Mouse (Mus musculus): ENCODE measurements around the gene Trim27. TPM values are rescaled to one million over a fixed set of nuclear protein-coding genes. Genes with fewer than 3 reads are reported as not detected.

The Trim27 gene
- 61.2 and 63.3 TPM in 2 replicates for polyA plus RNA-seq (2015; fragmentation: Nextera tagmentation; extraction: Ambion mirVana)

GRCm38 (mm10) chr13:21179367-21179723 lies at the start of gene Trim27:
Gene Trim27, plus strand, starts transcription at chr13:21179445.
- peaks cover 11% of the 10 kb centered on the region; the same call in 1 of the 2 replicates for H3K4me1 ChIP-seq (ENCODE audit: insufficient read depth, low read depth, low read length)
- peak within 1 kb of the TSS; percentile 83 for H3K4me2 ChIP-seq (replicated peaks; ENCODE audit: low read depth, low read length)
- H3K4me3 ChIP-seq (ENCODE audit: low read depth, low read length): peak within 1 kb of the TSS; percentile 99
- peak; percentile 32 for ATAC-seq
- H3K9me3 ChIP-seq (ENCODE audit: low read length): no peaks in the 10 kb centered on the region
- H3K27ac ChIP-seq (ENCODE audit: low read length): peak within 1 kb of the TSS; percentile 92
- DNase-seq (ENCODE audit: low spot score): no peak
- TF ChIP-seq CTCF (IDR thresholded peaks at IDR 0.05) (no peak), EP300 (IDR thresholded peaks at IDR 0.05) (no peak)
- H3K36me3 ChIP-seq (ENCODE audit: insufficient read depth, low read length): peaks cover 10% of the 10 kb centered on the region; the same call in 1 of the 2 replicates
- WGBS: 0% methylated on average over 15 of the region's 15 CpGs
- H3K27me3 ChIP-seq (replicated peaks; ENCODE audit: insufficient read depth, low read length): no peaks in the 10 kb centered on the region
- H3K9ac ChIP-seq (replicated peaks; ENCODE audit: low read depth): peak within 1 kb of the TSS; percentile 85

GRCm38 (mm10) chr13:21142421-21142820 lies 36.8 kb upstream of the Trim27 start:
- no peak overlapping the region for H3K4me2 ChIP-seq (replicated peaks; ENCODE audit: low read depth, low read length)
- H3K36me3 ChIP-seq (ENCODE audit: insufficient read depth, low read length): no peaks in the 10 kb centered on the region
- WGBS: 35% methylated on average over 8 of the region's 8 CpGs
- H3K9ac ChIP-seq (replicated peaks; ENCODE audit: low read depth): no peak overlapping the region
- H3K9me3 ChIP-seq (ENCODE audit: low read length): no peaks in the 10 kb centered on the region
- no peak overlapping the region for H3K4me3 ChIP-seq (ENCODE audit: low read depth, low read length)
- no peaks in the 10 kb centered on the region for H3K4me1 ChIP-seq (ENCODE audit: insufficient read depth, low read depth, low read length)
- TF ChIP-seq CTCF (IDR thresholded peaks at IDR 0.05): peak; percentile 44
- TF ChIP-seq EP300 (IDR thresholded peaks at IDR 0.05): no peak
- H3K27ac ChIP-seq (ENCODE audit: low read length): no peak overlapping the region
- ATAC-seq (no peak), DNase-seq (ENCODE audit: low spot score) (no peak)
- 0 out of 2 replicates have a peak, but pooled peaks cover 4% of the 10 kb centered on the region for H3K27me3 ChIP-seq (replicated peaks; ENCODE audit: insufficient read depth, low read length)

GRCm38 (mm10) chr13:21145767-21146166 lies 33.5 kb upstream of the Trim27 start, which contains the start of gene Olfr1368:
Gene Olfr1368, minus strand, starts transcription at chr13:21145867.
- TF ChIP-seq EP300 (IDR thresholded peaks at IDR 0.05): no peak
- TF ChIP-seq CTCF (IDR thresholded peaks at IDR 0.05): no peak
- 65% methylated on average over 4 of the region's 4 CpGs for WGBS
- ATAC-seq: no peak
- Histone ChIP-seq H3K9me3 (ENCODE audit: low read length) (no peaks in the 10 kb centered on the region), H3K27me3 (replicated peaks; ENCODE audit: insufficient read depth, low read length) (0 out of 2 replicates have a peak, but pooled peaks cover 4% of the 10 kb centered on the region), H3K4me3 (ENCODE audit: low read depth, low read length) (no peak within 1 kb of the TSS), H3K36me3 (ENCODE audit: insufficient read depth, low read length) (no peaks in the 10 kb centered on the region), H3K4me2 (replicated peaks; ENCODE audit: low read depth, low read length) (no peak within 1 kb of the TSS), H3K9ac (replicated peaks; ENCODE audit: low read depth) (no peak within 1 kb of the TSS), H3K4me1 (ENCODE audit: insufficient read depth, low read depth, low read length) (no peaks in the 10 kb centered on the region), H3K27ac (ENCODE audit: low read length) (no peak within 1 kb of the TSS)
- DNase-seq (ENCODE audit: low spot score): no peak

- DNase-seq (ENCODE audit: low spot score) (no peak), ATAC-seq (no peak)
- Histone ChIP-seq H3K4me1 (ENCODE audit: insufficient read depth, low read depth, low read length) (0 out of 2 replicates have a peak, but pooled peaks cover 8% of the 10 kb centered on the region), H3K4me2 (replicated peaks; ENCODE audit: low read depth, low read length) (no peak overlapping the region), H3K27ac (ENCODE audit: low read length) (no peak overlapping the region), H3K9ac (replicated peaks; ENCODE audit: low read depth) (no peak overlapping the region), H3K4me3 (ENCODE audit: low read depth, low read length) (no peak overlapping the region), H3K27me3 (replicated peaks; ENCODE audit: insufficient read depth, low read length) (no peaks in the 10 kb centered on the region), H3K36me3 (ENCODE audit: insufficient read depth, low read length) (no peaks in the 10 kb centered on the region), H3K9me3 (ENCODE audit: low read length) (no peaks in the 10 kb centered on the region)
- WGBS: 79% methylated on average over 5 of the region's 5 CpGs
- TF ChIP-seq EP300 (IDR thresholded peaks at IDR 0.05) (no peak), CTCF (IDR thresholded peaks at IDR 0.05) (no peak)
These were observed 23.4 kb upstream of the Trim27 start for GRCm38 (mm10) chr13:21155888-21156287.

- Histone ChIP-seq H3K27ac (ENCODE audit: low read length) (no peak overlapping the region), H3K36me3 (ENCODE audit: insufficient read depth, low read length) (no peaks in the 10 kb centered on the region), H3K9ac (replicated peaks; ENCODE audit: low read depth) (no peak overlapping the region), H3K4me2 (replicated peaks; ENCODE audit: low read depth, low read length) (no peak overlapping the region; the same call in 1 of the 2 replicates), H3K27me3 (replicated peaks; ENCODE audit: insufficient read depth, low read length) (no peaks in the 10 kb centered on the region), H3K4me3 (ENCODE audit: low read depth, low read length) (no peak overlapping the region), H3K4me1 (ENCODE audit: insufficient read depth, low read depth, low read length) (0 out of 2 replicates have a peak, but pooled peaks cover 8% of the 10 kb centered on the region), H3K9me3 (ENCODE audit: low read length) (no peaks in the 10 kb centered on the region)
- no peak for DNase-seq (ENCODE audit: low spot score)
- 10% methylated on average over 9 of the region's 9 CpGs for WGBS
- no peak for ATAC-seq
- TF ChIP-seq CTCF (IDR thresholded peaks at IDR 0.05) (0 out of 2 replicates have a peak, but pooled peaks have one; percentile 19), EP300 (IDR thresholded peaks at IDR 0.05) (no peak)
These were observed 21.2 kb upstream of the Trim27 start for GRCm38 (mm10) chr13:21158071-21158470.

GRCm38 (mm10) chr13:21158785-21159474 lies 20.3 kb upstream of the Trim27 start:
- Histone ChIP-seq H3K4me3 (ENCODE audit: low read depth, low read length) (peak overlapping the region; percentile 62), H3K4me1 (ENCODE audit: insufficient read depth, low read depth, low read length) (0 out of 2 replicates have a peak, but pooled peaks cover 8% of the 10 kb centered on the region), H3K9me3 (ENCODE audit: low read length) (no peaks in the 10 kb centered on the region), H3K4me2 (replicated peaks; ENCODE audit: low read depth, low read length) (peak overlapping the region; percentile 67), H3K27me3 (replicated peaks; ENCODE audit: insufficient read depth, low read length) (no peaks in the 10 kb centered on the region), H3K9ac (replicated peaks; ENCODE audit: low read depth) (0 out of 2 replicates have a peak overlapping the region, but pooled peaks have one; percentile 43), H3K36me3 (ENCODE audit: insufficient read depth, low read length) (no peaks in the 10 kb centered on the region), H3K27ac (ENCODE audit: low read length) (no peak overlapping the region)
- ATAC-seq (peak; percentile 69), DNase-seq (ENCODE audit: low spot score) (peak; percentile 94)
- TF ChIP-seq EP300 (IDR thresholded peaks at IDR 0.05): peak; percentile 65
- peak; percentile 91 for TF ChIP-seq CTCF (IDR thresholded peaks at IDR 0.05)
- WGBS: under 1% methylated on average over 19 of the region's 19 CpGs
